9 mouse cellular contexts compared by ENCODE assay signal in the genomic region with DNA sequence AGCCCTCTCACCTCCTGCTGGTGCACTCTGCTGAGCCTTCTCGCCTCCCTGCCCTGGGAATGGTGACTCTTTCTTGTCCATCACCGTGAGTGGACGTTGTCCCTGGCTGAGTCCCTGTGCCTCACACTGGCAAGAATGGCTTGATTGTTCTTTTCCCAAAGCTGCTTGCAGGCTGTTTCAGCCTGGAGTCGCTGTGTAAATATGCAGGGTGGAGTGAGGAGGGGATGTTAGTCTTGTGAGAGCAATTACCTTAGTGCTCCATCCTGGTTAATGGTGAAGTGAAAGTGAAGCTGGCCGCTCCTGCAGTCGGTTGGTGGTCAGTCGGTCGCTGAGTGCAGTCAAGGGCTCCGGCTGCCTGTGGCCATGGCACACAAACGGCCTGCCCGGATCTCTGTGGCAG. TPM values are rescaled to one million over a fixed set of nuclear protein-coding genes. Genes with fewer than 3 reads are reported as not detected.
DNase-seq lines count a peak whose midpoint lies in the region; ATAC-seq and TF ChIP-seq lines count a peak whose summit lies in the region.
"Had no signal": no experiment of that assay in that cellular context is flagged by ENCODE, and none has a peak within 500 bp of the region (broad histone marks: within the 10 kb centered on the region; RNA-seq: fewer than 3 reads in every experiment).

No protein-coding gene starts in this region.

- H3K9ac ChIP-seq in forebrain, embryonic 12.5 days: peak overlapping the region; percentile 4; the same call in 1 of the 2 replicates
- H3K9ac ChIP-seq in forebrain, postnatal 0 days: no peak overlapping the region
- no peak overlapping the region for H3K9ac ChIP-seq in midbrain, embryonic 12.5 days (replicated peaks)
- H3K9ac ChIP-seq in midbrain, postnatal 0 days (replicated peaks; ENCODE audit: low read length, poor library complexity, severe bottlenecking): no peak overlapping the region
- 0 out of 2 replicates have a peak overlapping the region, but pooled peaks have one; percentile 8 for H3K9ac ChIP-seq in limb, embryonic 12.5 days (replicated peaks)
- no peak overlapping the region for H3K9ac ChIP-seq in stomach, embryonic 14.5 days (replicated peaks; ENCODE audit: low read depth, low read length)
- H3K9ac ChIP-seq in liver, embryonic 11.5 days (ENCODE audit: low read depth, low read length): no peak overlapping the region

- peak overlapping the region; percentile 20; the same call in 1 of the 2 replicates for H3K27ac ChIP-seq in forebrain, embryonic 12.5 days
- H3K27ac ChIP-seq in forebrain, postnatal 0 days (ENCODE audit: low read depth, low read length): no peak overlapping the region
- H3K27ac ChIP-seq in midbrain, embryonic 12.5 days (replicated peaks): peak overlapping the region; percentile 5; the same call in 1 of the 2 replicates
- no peak overlapping the region for H3K27ac ChIP-seq in midbrain, postnatal 0 days (ENCODE audit: low read depth, low read length)
- H3K27ac ChIP-seq in limb, embryonic 12.5 days: peak overlapping the region; percentile 12
- H3K27ac ChIP-seq in stomach, embryonic 14.5 days (ENCODE audit: low read length): peak overlapping the region; percentile 86
- H3K27ac ChIP-seq in liver, embryonic 11.5 days (ENCODE audit: low read depth, low read length): no peak overlapping the region

- no peak overlapping the region for H3K4me2 ChIP-seq in forebrain, embryonic 12.5 days
- no peak overlapping the region for H3K4me2 ChIP-seq in forebrain, postnatal 0 days (ENCODE audit: low read depth)
- H3K4me2 ChIP-seq in midbrain, embryonic 12.5 days (replicated peaks): no peak overlapping the region
- no peak overlapping the region for H3K4me2 ChIP-seq in midbrain, postnatal 0 days (ENCODE audit: low read depth, low read length, poor library complexity, severe bottlenecking)
- H3K4me2 ChIP-seq in limb, embryonic 12.5 days: no peak overlapping the region; the same call in 1 of the 2 replicates
- H3K4me2 ChIP-seq in stomach, embryonic 14.5 days (replicated peaks; ENCODE audit: low read depth, low read length): peak overlapping the region; percentile 27; the same call in 1 of the 2 replicates
- no peak overlapping the region for H3K4me2 ChIP-seq in liver, embryonic 11.5 days

- WGBS in forebrain, embryonic 12.5 days: 61% methylated on average over 11 of the region's 11 CpGs
- 53% methylated on average over 11 of the region's 11 CpGs for WGBS in forebrain, postnatal 0 days
- whole genome bisulfite sequencing in midbrain, embryonic 12.5 days: 57% methylated on average over 11 of the region's 11 CpGs
- WGBS in midbrain, postnatal 0 days: 60% methylated on average over 11 of the region's 11 CpGs
- WGBS in limb, embryonic 12.5 days: 61% methylated on average over 11 of the region's 11 CpGs
- 49% methylated on average over 11 of the region's 11 CpGs for WGBS in stomach, embryonic 14.5 days
- WGBS in liver, embryonic 11.5 days: 76% methylated on average over 11 of the region's 11 CpGs

- H3K27me3 ChIP-seq in forebrain, embryonic 12.5 days: no peaks in the 10 kb centered on the region
- H3K27me3 ChIP-seq in forebrain, postnatal 0 days (ENCODE audit: insufficient read depth, low read length): no peaks in the 10 kb centered on the region
- no peaks in the 10 kb centered on the region for H3K27me3 ChIP-seq in midbrain, embryonic 12.5 days
- H3K27me3 ChIP-seq in midbrain, postnatal 0 days (ENCODE audit: insufficient read depth, low read length): no peaks in the 10 kb centered on the region
- H3K27me3 ChIP-seq in limb, embryonic 12.5 days: no peaks in the 10 kb centered on the region
- no peaks in the 10 kb centered on the region for H3K27me3 ChIP-seq in stomach, embryonic 14.5 days (ENCODE audit: control insufficient read depth, insufficient read depth, low read length)
- no peaks in the 10 kb centered on the region for H3K27me3 ChIP-seq in liver, embryonic 11.5 days (replicated peaks; ENCODE audit: control insufficient read depth, insufficient read depth, low read length)

- no peak for ATAC-seq in forebrain, embryonic 12.5 days (ENCODE audit: low FRiP score)
- no peak for ATAC-seq in forebrain, postnatal 0 days
- ATAC-seq in midbrain, embryonic 12.5 days (ENCODE audit: low FRiP score, low read depth): no peak
- no peak for ATAC-seq in midbrain, postnatal 0 days (ENCODE audit: low FRiP score)
- no peak for ATAC-seq in limb, embryonic 12.5 days (ENCODE audit: insufficient number of reproducible peaks, insufficient read depth, low FRiP score, low TSS enrichment, low read depth)
- ATAC-seq in stomach, embryonic 14.5 days (ENCODE audit: insufficient number of reproducible peaks, insufficient read depth, low FRiP score, low read depth): peak; percentile 42
- no peak for ATAC-seq in liver, embryonic 11.5 days (replicated peaks; ENCODE audit: low FRiP score)

- peaks cover 20% of the 10 kb centered on the region for H3K4me1 ChIP-seq in forebrain, embryonic 12.5 days
- no peaks in the 10 kb centered on the region for H3K4me1 ChIP-seq in forebrain, postnatal 0 days (ENCODE audit: insufficient read depth)
- peaks cover 9% of the 10 kb centered on the region for H3K4me1 ChIP-seq in midbrain, embryonic 12.5 days
- no peaks in the 10 kb centered on the region for H3K4me1 ChIP-seq in midbrain, postnatal 0 days (ENCODE audit: insufficient read depth, low read length)
- peaks cover 23% of the 10 kb centered on the region for H3K4me1 ChIP-seq in limb, embryonic 12.5 days (replicated peaks)
- peaks cover 16% of the 10 kb centered on the region for H3K4me1 ChIP-seq in stomach, embryonic 14.5 days (ENCODE audit: control insufficient read depth, insufficient read depth, low read length)
- peaks cover 3% of the 10 kb centered on the region; the same call in 1 of the 2 replicates for H3K4me1 ChIP-seq in liver, embryonic 11.5 days (replicated peaks; ENCODE audit: control insufficient read depth, insufficient read depth, low read length)

- no peak for DNase-seq in forebrain, postnatal 0 days
- no peak for DNase-seq in midbrain, postnatal 0 days (ENCODE audit: low spot score)
- DNase-seq in frontal cortex, postnatal 10 days (ENCODE audit: low spot score in 2 of 2): no peak
- DNase-seq in liver, embryonic 11.5 days (ENCODE audit: low spot score): no peak
- DNase-seq: heart, postnatal 36 days had no signal

- H3K4me3 ChIP-seq in forebrain, embryonic 12.5 days (replicated peaks): no peak overlapping the region
- no peak overlapping the region for H3K4me3 ChIP-seq in forebrain, postnatal 0 days (ENCODE audit: low read depth, low read length)
- no peak overlapping the region for H3K4me3 ChIP-seq in midbrain, embryonic 12.5 days
- no peak overlapping the region for H3K4me3 ChIP-seq in midbrain, postnatal 0 days (ENCODE audit: low read depth, low read length)
- H3K4me3 ChIP-seq in limb, embryonic 12.5 days (replicated peaks): no peak overlapping the region
- no peak overlapping the region for H3K4me3 ChIP-seq in stomach, embryonic 14.5 days (ENCODE audit: low read depth, low read length)
- no peak overlapping the region for H3K4me3 ChIP-seq in liver, embryonic 11.5 days (ENCODE audit: low read depth, low read length)

- no peaks in the 10 kb centered on the region for H3K9me3 ChIP-seq in forebrain, embryonic 12.5 days
- H3K9me3 ChIP-seq in forebrain, postnatal 0 days (ENCODE audit: low read length): no peaks in the 10 kb centered on the region
- no peaks in the 10 kb centered on the region for H3K9me3 ChIP-seq in midbrain, embryonic 12.5 days
- H3K9me3 ChIP-seq in midbrain, postnatal 0 days (ENCODE audit: low read length): no peaks in the 10 kb centered on the region
- no peaks in the 10 kb centered on the region for H3K9me3 ChIP-seq in limb, embryonic 12.5 days
- H3K9me3 ChIP-seq in stomach, embryonic 14.5 days (ENCODE audit: control insufficient read depth, low read depth, low read length): no peaks in the 10 kb centered on the region
- no peaks in the 10 kb centered on the region for H3K9me3 ChIP-seq in liver, embryonic 11.5 days (ENCODE audit: control insufficient read depth, low read length)

- no peak for TF ChIP-seq CTCF in forebrain, postnatal 0 days (IDR thresholded peaks at IDR 0.05; ENCODE audit: low read depth)
- TF ChIP-seq CTCF in midbrain, postnatal 0 days (IDR thresholded peaks at IDR 0.05): no peak

- H3K36me3 ChIP-seq in forebrain, embryonic 12.5 days (replicated peaks): no peaks in the 10 kb centered on the region
- no peaks in the 10 kb centered on the region for H3K36me3 ChIP-seq in forebrain, postnatal 0 days (ENCODE audit: insufficient read depth)
- H3K36me3 ChIP-seq in midbrain, embryonic 12.5 days: no peaks in the 10 kb centered on the region
- no peaks in the 10 kb centered on the region for H3K36me3 ChIP-seq in midbrain, postnatal 0 days (ENCODE audit: insufficient read depth, low read length)
- H3K36me3 ChIP-seq in limb, embryonic 12.5 days: no peaks in the 10 kb centered on the region
- no peaks in the 10 kb centered on the region for H3K36me3 ChIP-seq in stomach, embryonic 14.5 days (ENCODE audit: control insufficient read depth, insufficient read depth, low read length)
- H3K36me3 ChIP-seq in liver, embryonic 11.5 days (ENCODE audit: control insufficient read depth, insufficient read depth, low read length): no peaks in the 10 kb centered on the region

RNA-seq across cellular contexts. Expression of a gene that starts 57.8 kb away (rescaled TPM):
- 90.2 and 110 TPM in 2 replicates for polyA plus RNA-seq in forebrain, embryonic 12.5 days (2016; fragmentation: Nextera tagmentation; extraction: Ambion mirVana)
- total RNA-seq in forebrain, postnatal 0 days (2014; rRNA removed): 371 and 376 TPM in 2 replicates
- polyA plus RNA-seq in forebrain, postnatal 0 days (2015; fragmentation: Nextera tagmentation; extraction: Ambion mirVana): 89.6 and 118 TPM in 2 replicates
- polyA plus RNA-seq in midbrain, embryonic 12.5 days (2016; fragmentation: Nextera tagmentation; extraction: Ambion mirVana): 97.8 and 104 TPM in 2 replicates
- 391 and 405 TPM in 2 replicates for total RNA-seq in midbrain, postnatal 0 days (2014; rRNA removed)
- polyA plus RNA-seq in midbrain, postnatal 0 days (2015; fragmentation: Nextera tagmentation; extraction: Ambion mirVana): 130 and 136 TPM in 2 replicates
- 13.3 and 14.0 TPM in 2 replicates for polyA plus RNA-seq in limb, embryonic 12.5 days (2016; fragmentation: Nextera tagmentation; extraction: Ambion mirVana)
- 20.7 and 24.5 TPM in 2 replicates for polyA plus RNA-seq in stomach, embryonic 14.5 days (2014; fragmentation: Nextera tagmentation; extraction: Ambion mirVana)
- polyA plus RNA-seq in liver, embryonic 11.5 days (2014; fragmentation: Nextera tagmentation; extraction: Ambion mirVana): 3.4 and 4.3 TPM in 2 replicates

Comparison
In these comparisons a context has a peak if more than half of its experiments do, and no peak if none do; other contexts are left out.
1. H3K27ac ChIP-seq: peak in forebrain, embryonic 12.5 days (single experiment), midbrain, embryonic 12.5 days (single experiment), limb, embryonic 12.5 days (single experiment) and stomach, embryonic 14.5 days (single experiment); none in forebrain, postnatal 0 days (single experiment), midbrain, postnatal 0 days (single experiment) and liver, embryonic 11.5 days (single experiment).
2. H3K9ac ChIP-seq: peak in forebrain, embryonic 12.5 days (single experiment) and limb, embryonic 12.5 days (single experiment); none in forebrain, postnatal 0 days (single experiment), midbrain, embryonic 12.5 days (single experiment), midbrain, postnatal 0 days (single experiment), stomach, embryonic 14.5 days (single experiment) and liver, embryonic 11.5 days (single experiment).